Mouse (Mus musculus) heart, adult 2 months (tissue): ENCODE measurements around the gene Ears2.

Experiments
- CTCF ChIP-seq: fragments of 200-600 bp; IDR thresholded peaks from 2 replicates; pipeline ENCODE4 v1.8.1; 2022; ENCODE audit warnings: antibody characterized with exemption, mild to moderate bottlenecking, moderate library complexity
- POLR2A ChIP-seq: fragments of 200-500 bp; IDR thresholded peaks from 2 replicates; pipeline ENCODE4 v1.6.1; 2011; ENCODE audit warnings: mild to moderate bottlenecking, low read depth, low read length, control low read depth; ENCODE audit not compliant: insufficient read depth

DNA sequence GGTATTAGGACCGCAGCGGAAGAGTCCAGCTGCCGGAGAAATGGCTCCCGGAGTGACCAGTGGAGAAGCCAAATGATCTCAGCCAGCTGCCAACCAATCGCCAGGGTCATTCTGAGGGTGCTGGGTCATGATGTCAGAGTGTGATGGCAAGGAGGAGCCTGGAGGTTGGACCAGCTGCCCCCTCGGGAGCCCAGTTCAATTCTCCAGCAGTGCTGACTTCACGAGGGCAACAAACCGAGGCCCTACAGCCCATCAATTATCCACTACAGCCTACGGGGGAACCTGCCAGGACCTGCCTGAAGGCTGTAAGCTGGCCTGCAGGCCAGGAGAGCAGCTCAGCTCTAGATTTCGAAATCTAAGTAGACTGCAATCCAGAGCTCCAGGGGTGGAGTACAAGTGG is 51.3 kb downstream of the Ears2 start:
- TF ChIP-seq CTCF, result no peak
- no peak for TF ChIP-seq POLR2A
